Mouse (Mus musculus) adipocyte (in vitro differentiated cells): ENCODE data around the gene Yy1.
"Not testable (repeated sequence)": the region's sequence is repeated elsewhere in the genome, so short reads cannot be mapped to it uniquely, and the experiment has no call there.

ENCODE experiments used
- DNase-seq: peaks from one replicate; pipeline ENCODE4 v3.0.0-alpha.2; 2016; ENCODE audit warnings: low spot score

The Yy1 gene

GRCm38 (mm10) chr12:108826282-108826957, 33.6 kb downstream of the Yy1 start:
- no peak for DNase-seq

- DNase-seq = no peak
Measured at GRCm38 (mm10) chr12:108826958-108827535, 34.3 kb downstream of the Yy1 start.

- DNase-seq = no peak
Measured at GRCm38 (mm10) chr12:108827641-108828040, 34.9 kb downstream of the Yy1 start.

- DNase-seq = peak; percentile 41
Measured at GRCm38 (mm10) chr12:108829636-108830035, 36.9 kb downstream of the Yy1 start.

GRCm38 (mm10) chr12:108830358-108830757, 37.6 kb downstream of the Yy1 start:
- no peak for DNase-seq

DNA sequence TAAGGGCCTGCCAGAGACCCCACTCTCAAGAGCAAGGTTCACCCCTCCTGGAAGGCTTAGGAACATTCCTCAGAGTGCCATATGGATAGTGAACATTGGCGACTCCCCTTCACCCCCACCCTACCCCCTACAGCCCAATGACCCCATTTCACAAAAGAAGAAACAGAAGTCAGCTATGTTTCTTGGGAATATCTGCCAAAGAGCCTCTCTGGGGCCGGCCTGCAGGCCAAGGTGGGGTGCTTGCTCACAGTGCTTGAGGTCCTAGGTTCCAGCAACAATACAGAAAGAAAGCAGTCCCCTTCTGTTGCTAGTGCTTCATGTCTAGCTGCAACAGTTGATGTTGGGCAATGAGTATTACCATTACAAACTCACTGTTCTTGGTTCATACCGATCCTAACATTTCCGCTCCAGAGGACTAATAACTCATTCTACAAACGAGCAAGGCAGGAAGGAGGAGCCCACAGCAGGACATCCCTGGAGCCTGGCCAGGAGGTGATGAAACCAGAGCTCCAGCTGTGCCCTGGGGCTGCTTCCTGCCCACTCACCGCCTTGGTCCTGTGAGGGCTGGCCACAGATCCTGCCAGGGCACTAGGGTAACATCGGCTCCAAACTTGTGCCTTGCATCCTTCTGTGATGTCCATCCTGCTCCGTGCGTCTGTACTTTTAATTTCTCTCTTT, 39.3 kb downstream of the Yy1 start:
- DNase-seq = peak; percentile 96

- DNase-seq = peak; percentile 83
Measured at GRCm38 (mm10) chr12:108832851-108833250, 40.1 kb downstream of the Yy1 start.

DNA sequence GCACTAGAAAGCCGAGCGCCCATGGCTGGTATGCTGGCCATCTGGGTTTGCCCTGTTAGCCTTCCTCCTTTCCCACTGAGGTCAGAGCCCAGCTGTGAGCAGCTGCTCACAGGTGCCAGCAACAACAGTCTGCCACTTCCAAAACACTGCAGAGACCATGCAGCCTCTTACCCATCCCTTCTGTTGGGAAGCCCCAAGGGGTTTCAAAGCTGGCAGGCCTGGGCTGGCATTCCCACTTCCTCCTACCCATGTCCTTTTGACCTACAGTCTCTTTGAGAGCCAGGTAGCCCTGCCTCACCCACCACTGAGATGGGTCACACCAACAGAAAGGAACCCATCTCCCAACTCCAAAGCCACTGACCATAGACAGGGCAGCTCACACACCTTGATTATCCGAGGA, 40.6 kb downstream of the Yy1 start:
- no peak for DNase-seq

- DNase-seq = no peak
Measured at GRCm38 (mm10) chr12:108834337-108834736, 41.6 kb downstream of the Yy1 start.

DNA sequence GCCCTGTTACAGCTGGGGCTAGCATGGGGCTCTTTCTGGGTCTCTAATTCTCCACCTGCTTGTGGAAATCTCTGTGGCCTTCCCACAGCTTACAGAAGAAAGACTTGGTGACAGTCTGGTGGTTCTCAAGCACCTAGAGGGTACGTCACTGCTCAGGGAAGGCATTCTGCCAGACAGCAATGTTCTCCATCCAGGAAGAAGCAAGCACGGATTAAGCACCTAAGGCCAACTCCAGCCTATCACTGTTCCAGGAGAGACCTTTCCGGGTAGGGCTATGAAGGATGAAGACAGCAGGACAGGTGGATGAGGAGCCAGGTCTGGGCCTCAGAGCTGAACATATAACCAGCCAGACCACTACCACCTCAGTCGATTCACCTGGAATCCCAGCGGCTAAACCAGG, 42.0 kb downstream of the Yy1 start:
- DNase-seq = no peak

DNA sequence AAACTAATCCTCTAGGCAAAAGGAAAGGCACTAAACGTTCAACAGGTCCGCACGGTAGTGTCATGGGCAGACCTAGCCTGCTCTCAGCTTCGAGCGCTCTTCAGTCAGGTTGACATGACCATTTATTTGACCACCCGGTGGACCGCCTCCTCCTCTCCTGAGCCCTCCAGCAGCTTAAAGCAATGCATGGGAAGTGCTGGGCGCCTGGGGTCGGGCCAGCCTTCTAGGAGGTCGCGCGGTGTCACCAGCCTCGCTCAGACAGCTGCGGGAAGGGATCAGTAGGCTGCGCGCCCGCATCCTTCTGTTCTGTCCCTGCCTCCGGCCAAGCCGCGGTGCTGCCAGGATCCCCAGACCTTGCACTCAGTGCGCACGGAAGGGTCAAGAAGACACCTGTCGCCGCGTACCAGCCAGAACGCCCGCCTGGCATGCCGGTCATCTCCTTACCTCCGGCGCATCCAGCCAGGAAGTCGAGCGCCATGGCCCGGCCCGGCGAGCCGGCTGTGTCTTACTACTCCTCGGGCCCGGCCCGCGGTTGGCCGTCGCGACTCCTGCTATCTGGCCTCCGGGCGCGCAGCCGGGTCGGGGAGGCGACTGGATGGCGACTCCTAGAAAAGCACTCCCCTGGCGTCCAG, 42.6 kb downstream of the Yy1 start:
- no peak for DNase-seq

- DNase-seq = peak; percentile 91
Measured at GRCm38 (mm10) chr12:108835840-108836409, 43.2 kb downstream of the Yy1 start, which contains the start of the genes Slc25a29 and Slc25a47. TSS of gene Slc25a29 (minus strand) at chr12:108835883. TSS of gene Slc25a47 (plus strand) at chr12:108836046.

- DNase-seq = no peak
Measured at GRCm38 (mm10) chr12:108836722-108837121, 43.9 kb downstream of the Yy1 start.

- no peak for DNase-seq
Measured at GRCm38 (mm10) chr12:108841181-108841580, 48.4 kb downstream of the Yy1 start.

GRCm38 (mm10) chr12:108842663-108843062, 49.9 kb downstream of the Yy1 start:
- DNase-seq = no peak

GRCm38 (mm10) chr12:108848033-108848432, 55.3 kb downstream of the Yy1 start:
- DNase-seq = not testable (repeated sequence)

- no peak for DNase-seq
Measured at GRCm38 (mm10) chr12:108849488-108850022, 56.8 kb downstream of the Yy1 start.

- DNase-seq = no peak
Measured at GRCm38 (mm10) chr12:108850129-108850528, 57.4 kb downstream of the Yy1 start.

- no peak for DNase-seq
Measured at GRCm38 (mm10) chr12:108850886-108851285, 58.1 kb downstream of the Yy1 start.

GRCm38 (mm10) chr12:108852822-108853221, 60.0 kb downstream of the Yy1 start:
- DNase-seq = no peak

DNA sequence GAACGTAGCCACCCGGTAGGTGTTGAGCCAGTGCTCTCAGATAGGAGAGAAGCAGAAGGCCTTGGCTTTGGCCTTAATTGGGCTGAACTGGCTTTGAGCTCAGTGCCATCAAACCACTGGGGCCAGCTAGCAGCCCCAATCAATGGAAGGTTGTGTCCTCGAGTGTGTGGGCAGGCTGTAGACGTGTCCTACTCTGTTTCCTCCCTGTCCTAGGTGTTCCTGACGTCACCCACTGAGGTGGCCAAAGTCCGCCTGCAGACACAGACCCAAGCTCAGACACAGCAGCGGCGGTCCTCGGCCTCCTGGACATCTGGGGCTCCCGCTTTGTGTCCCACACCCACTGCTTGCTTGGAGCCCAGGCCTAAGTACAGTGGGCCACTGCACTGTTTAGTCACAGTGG, 62.3 kb downstream of the Yy1 start:
- DNase-seq = no peak

- DNase-seq = no peak
Measured at GRCm38 (mm10) chr12:108856186-108856585, 63.4 kb downstream of the Yy1 start.
